Mouse (Mus musculus): Measurements from ENCODE around the gene Oaf.

The Oaf gene

GRCm38 (mm10) chr9:43242432-43242831 is 2.7 kb upstream of the Oaf start:
- no peak for DNase-seq

- no peak for DNase-seq
Observed at GRCm38 (mm10) chr9:43241970-43242369, 2.3 kb upstream of the Oaf start.

GRCm38 (mm10) chr9:43241291-43241690 is 1.6 kb upstream of the Oaf start:
- DNase-seq, result no peak

- no peak for DNase-seq
Observed at GRCm38 (mm10) chr9:43240594-43240900, 836 bp upstream of the Oaf start.

- peak in 1 of 2 experiments; percentile 21 for DNase-seq
Observed at GRCm38 (mm10) chr9:43238631-43239545, 823 bp downstream of the Oaf start.

- DNase-seq, result no peak
Observed at GRCm38 (mm10) chr9:43238167-43238566, 1.5 kb downstream of the Oaf start.

- DNase-seq, result no peak
Observed at GRCm38 (mm10) chr9:43237111-43237775, 2.5 kb downstream of the Oaf start.

- DNase-seq, result no peak
Observed at GRCm38 (mm10) chr9:43236576-43236975, 3.1 kb downstream of the Oaf start.

GRCm38 (mm10) chr9:43236106-43236505 is 3.6 kb downstream of the Oaf start:
- no peak for DNase-seq

- no peak for DNase-seq
Observed at GRCm38 (mm10) chr9:43235336-43235735, 4.4 kb downstream of the Oaf start.

GRCm38 (mm10) chr9:43234496-43234895 is 5.2 kb downstream of the Oaf start:
- no peak for DNase-seq

GRCm38 (mm10) chr9:43233515-43233914 is 6.2 kb downstream of the Oaf start:
- no peak for DNase-seq

GRCm38 (mm10) chr9:43233044-43233443 is 6.7 kb downstream of the Oaf start:
- no peak for DNase-seq

- DNase-seq, result peak in 1 of 2 experiments; percentile 23
Observed at GRCm38 (mm10) chr9:43232286-43232685, 7.4 kb downstream of the Oaf start.

GRCm38 (mm10) chr9:43231805-43232204 is 7.9 kb downstream of the Oaf start:
- DNase-seq, result peak; percentile 61 to 84

- peak; percentile 26 to 52 for DNase-seq
Observed at GRCm38 (mm10) chr9:43230886-43231285, 8.8 kb downstream of the Oaf start.

- no peak for DNase-seq
Observed at GRCm38 (mm10) chr9:43229962-43230361, 9.7 kb downstream of the Oaf start.

- DNase-seq, result no peak
Observed at GRCm38 (mm10) chr9:43229398-43229895, 10.3 kb downstream of the Oaf start.

- DNase-seq, result no peak
Observed at GRCm38 (mm10) chr9:43228745-43229144, 11.0 kb downstream of the Oaf start.

- DNase-seq, result peak; percentile 24 to 31
Observed at GRCm38 (mm10) chr9:43227626-43228025, 12.1 kb downstream of the Oaf start.

- no peak for DNase-seq
Observed at GRCm38 (mm10) chr9:43226573-43227160, 13.0 kb downstream of the Oaf start.

- DNase-seq, result no peak
Observed at GRCm38 (mm10) chr9:43225481-43225880, 14.2 kb downstream of the Oaf start.

GRCm38 (mm10) chr9:43224771-43225355 is 14.8 kb downstream of the Oaf start:
- no peak for DNase-seq

GRCm38 (mm10) chr9:43222429-43222715 is 17.3 kb downstream of the Oaf start:
- DNase-seq, result no peak
